Mouse (Mus musculus) T-helper 2 cell (primary cell): ENCODE results near the gene Endou.

ENCODE experiments used
- in situ Hi-C: fragments of 300-600 bp; cut with MboI, MseI; formaldehyde crosslinking; loops from one replicate; pipeline ENCODE4 v1.15.1; 2025; ENCODE audit warnings: high pct_unique_total_duplicates

Endou gene

DNA sequence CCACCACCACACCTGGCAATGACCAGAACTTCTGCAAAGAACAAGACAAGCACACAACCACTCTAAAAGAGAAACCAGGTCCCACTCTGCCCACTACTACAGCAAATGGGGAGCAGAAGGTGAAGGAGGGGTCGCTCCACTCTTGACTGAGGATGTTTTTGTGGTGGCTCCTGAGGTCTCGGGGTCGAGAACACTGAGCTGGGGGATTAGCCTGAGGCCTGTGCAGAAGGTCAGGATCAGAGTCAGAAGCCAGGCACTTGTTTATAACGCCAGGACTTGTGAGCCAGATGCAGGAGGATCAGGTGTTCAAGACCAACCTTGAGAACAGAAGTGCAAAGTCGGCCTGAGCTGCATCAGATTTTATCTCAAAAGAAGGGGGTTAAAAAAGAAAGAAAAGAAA is 3.6 kb downstream of the Endou start:
- in situ Hi-C loops = no loop called here

DNA sequence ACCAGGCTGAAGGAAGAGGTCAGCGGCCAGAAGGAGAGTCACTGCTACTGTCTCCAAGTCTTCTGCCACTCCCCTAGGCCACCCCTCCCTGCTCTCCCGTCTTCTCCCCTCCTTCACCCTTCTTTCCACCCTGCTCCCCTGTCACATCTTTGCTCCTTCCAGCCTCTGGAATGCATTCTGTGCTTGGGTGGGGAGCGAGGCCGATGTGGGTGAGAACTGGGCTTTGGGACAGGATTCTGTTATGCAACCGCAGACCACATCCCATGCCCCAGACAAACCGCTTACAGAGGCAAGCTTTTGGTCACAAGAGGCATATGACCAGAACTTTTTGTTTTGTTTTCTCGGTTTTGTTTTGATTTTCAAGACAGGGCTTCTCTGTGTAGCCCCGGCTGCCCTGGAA is 4.1 kb downstream of the Endou start:
- in situ Hi-C loops = no loop called here

DNA sequence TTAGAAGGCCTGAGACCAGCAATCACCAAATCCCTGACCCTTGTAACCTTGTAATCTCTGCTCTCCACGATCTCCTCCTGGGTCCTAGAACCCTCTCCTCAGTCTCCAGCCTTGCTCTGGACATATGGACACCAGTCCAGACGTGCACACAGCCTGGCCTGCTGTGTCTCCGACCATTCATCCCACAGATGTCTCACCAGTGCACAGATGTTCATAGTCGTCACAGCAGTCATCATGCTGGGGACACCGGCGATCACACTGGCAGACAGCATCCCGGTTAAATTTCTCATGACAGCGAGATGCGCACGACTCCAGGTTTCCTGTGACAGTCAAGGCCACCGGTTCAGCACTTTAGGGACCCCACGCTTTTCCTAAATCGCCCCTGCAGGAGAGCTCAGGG is 4.8 kb downstream of the Endou start:
- in situ Hi-C loops = no loop called here

DNA sequence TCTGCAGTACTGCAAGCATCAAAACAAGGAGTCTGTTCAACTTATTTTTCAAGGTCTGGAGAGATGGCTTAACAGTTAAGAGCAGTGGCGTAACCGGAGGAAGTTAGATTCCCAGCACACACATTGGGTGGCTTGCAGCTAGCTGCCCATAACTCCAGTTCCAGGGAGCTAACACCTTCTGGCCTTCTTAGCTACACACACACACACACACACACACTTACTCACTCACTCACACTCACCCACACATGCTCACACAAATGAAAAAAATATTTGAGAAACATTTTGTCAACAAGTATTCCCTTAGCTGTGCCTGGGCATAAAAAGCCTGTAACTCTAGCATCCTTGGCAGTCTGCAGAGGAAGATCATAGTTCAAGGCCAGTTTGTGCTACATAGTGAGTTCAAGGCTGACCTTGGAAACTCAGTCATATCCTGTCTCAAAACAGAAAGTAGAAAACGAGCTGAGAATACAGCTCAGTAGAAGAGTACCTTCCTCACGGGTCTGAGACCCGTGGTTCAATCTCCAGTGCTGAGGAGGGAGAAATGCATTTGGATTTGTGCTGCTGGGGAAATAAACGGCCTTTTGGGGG is 5.8 kb downstream of the Endou start:
- in situ Hi-C loops = no loop called here

DNA sequence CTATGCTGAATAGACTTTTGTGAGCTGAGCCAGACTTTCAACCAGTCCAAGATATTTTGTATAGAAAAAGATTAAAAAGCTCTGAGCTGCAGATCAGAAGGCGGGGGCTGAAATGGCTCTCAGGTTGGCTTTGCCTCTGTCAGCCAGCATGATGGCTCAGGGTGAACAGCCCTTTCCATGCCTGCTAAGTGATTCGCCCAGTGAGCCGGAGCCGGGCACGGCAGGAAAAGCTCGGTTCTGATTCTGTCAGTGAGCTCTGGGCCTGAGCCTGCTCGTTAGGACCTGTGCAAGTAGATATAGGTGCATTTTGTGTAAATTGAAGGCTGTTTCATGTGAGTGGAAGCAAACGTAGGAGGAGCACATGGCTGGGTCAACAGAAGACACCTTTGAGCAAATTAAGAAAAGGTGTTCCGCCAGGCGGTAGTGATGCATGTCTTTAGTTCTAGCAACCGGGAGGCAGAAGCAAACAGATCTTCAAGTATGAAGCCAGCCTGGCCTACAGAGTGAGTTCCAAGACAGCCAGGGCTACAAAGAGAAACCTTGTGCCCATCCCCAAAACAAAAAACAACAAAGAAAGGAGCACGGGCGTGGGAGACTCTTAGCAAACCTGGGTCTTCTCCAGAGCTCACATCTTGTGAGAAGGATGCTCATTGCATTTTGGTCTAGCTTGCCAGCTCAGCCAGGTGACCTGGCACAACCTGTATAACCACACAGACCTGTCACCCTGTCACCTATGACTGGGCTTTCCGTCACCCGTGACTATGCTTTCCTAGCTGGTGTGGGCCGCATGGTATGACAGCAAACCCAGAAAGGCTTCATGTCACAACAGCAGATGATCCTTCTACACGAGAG is 6.6 kb downstream of the Endou start:
- in situ Hi-C loops = no loop called here

DNA sequence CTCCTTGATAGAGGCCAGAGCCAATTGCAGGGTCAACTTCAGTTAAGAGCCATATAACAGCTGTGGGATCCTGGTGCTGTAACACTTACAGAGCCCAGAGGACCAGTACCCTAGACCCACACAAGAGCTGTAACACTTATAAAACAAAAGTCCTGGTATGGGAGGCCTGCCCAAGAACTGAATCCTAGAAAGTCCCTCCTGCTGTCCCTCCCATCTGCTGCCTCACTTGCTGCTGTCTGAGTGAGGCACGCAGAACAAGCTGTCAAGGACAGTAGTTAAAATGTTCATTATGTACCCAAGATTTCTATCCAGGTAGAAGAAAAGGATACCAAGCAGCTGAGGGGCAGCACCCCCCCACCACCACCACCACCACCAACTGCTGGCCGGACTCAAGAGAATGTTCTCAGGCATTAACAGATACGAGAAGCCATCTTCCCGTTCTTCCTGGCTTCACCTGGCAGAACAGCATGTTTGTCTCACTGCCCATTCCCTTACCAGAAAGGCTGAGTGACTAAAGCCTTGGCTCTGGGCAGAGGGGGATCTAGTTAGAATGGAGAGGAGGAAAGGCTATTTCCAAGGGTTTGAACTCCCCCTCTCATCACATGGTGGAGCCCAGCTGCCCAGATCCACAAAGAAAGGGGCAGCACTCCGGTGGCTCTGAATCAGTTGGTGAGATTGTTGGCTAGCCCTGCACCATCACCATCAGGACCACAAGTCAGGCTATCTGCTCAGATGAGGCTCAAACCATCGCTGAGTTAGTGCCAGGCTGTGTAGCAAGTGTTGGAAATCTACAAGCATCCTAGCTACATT is 7.4 kb downstream of the Endou start:
- in situ Hi-C loops = no loop called here

DNA sequence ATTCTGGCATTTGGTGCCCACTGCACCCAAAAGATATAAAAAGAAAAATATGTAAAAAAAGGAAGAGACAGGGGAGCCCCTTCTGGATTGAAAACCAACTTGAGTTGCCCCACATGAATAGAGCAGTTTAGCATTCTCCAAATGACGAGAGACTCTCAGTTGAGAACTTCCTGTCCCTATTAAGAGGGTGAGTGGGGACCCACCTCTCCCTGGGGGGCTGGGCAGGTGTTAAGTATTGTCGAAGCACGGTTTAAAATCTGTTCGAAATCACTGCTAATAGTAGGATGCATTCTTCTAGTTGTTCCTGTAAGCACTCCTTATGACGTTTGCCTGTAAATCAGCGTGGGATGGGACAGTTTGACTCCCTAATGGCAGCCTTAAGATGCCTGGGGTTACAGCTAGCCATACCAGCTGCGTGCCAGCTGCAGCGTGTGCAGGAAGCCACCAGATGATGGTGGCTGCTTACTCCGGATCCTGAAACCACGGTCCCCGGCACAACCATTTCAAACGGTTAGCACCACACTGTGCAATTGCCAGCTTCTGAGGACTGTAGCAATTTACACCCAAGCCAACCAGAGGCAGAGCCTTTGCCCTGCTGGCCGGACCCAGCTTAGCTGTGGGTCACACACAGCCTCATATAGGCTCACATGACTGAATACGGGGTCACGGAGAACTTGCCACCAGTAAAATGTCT is 10.0 kb downstream of the Endou start:
- in situ Hi-C loops = no loop called here

DNA sequence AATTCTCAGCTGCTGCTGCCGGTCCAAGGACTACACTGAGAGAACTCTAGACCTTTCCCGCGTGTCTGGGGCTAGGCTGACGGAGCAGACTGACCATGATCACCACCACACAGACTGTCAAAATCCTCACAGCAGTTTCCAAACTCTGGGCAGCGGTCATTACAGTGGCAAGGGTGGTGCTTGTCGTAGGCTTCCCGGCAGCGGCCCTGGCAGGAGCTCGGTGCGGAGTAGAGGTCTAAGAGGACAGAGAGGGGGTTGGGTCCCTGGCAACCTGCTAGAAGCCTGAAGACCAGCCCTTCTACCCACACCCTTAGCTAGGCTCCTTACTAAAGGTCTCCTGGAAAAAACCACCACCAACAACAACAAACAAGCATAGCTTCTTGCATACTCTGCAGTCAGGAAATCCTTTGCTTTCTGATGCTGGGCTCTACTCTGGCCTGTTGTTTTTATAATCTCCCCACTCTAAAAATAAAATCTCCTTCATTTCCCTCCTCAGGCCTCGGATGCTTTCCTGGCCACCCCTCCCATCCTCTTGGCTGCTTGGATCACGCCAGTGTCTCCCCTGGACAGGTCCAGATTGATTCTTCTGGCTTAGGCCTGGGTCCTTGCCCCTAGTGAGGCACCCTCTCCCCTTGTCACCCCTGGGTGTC is 11.0 kb downstream of the Endou start:
- in situ Hi-C loops = no loop called here

DNA sequence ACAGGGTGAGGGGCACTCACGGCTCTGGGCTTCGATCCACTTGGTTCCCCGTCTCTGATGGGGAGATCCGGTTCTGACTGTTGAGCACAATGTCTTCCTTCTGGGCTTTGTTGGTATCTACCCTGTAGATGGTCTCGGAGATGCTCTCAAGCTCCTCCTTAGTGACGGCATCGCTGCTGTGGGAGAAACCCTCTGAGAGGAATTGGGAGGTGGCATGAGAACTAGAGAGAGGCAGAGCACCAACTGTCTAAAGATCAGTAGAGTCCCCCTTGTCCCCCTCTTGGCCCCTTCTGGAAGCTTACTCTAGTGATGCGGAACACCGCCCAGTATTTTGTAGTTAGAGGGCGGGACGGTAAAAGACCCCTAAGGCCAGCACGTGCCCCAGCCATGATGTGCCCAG is 11.6 kb downstream of the Endou start:
- in situ Hi-C loops = loop anchor here (5.0 to 10.0 kb wide), 3 partner anchors 73 to 235 kb away; no protein-coding TSS in a partner anchor

DNA sequence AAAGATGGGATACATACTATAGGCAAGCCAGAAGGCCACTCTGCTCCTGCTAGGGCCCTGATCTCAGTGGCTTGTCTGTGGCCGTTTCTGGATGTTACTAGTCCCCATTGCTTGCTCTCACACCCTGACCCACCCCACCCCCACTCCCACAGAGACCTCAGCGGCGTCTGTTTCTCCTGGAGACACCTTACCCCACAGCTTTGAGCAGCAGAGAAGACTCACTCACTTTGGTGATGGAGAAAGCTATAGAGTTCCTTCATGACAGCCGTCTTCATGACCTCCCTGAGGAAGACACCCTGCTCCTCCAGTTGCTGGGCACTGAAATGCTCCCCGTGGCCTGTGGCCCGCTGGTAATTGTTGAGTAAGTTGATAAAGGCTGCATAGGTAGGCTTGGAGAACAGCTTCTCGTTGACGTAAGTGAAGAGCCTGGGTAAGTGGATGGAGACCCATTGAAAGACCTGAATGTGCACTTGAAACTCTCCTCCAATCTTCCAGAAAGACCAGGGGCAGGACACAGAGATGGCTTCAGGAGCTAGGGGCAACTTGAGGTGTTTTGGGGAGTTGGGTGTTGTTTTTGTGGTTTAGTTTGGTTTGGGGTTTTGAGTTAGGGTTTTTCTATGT is 12.5 kb downstream of the Endou start:
- in situ Hi-C loops = loop anchor here (5.0 to 10.0 kb wide), 3 partner anchors 74 to 236 kb away; no protein-coding TSS in a partner anchor

DNA sequence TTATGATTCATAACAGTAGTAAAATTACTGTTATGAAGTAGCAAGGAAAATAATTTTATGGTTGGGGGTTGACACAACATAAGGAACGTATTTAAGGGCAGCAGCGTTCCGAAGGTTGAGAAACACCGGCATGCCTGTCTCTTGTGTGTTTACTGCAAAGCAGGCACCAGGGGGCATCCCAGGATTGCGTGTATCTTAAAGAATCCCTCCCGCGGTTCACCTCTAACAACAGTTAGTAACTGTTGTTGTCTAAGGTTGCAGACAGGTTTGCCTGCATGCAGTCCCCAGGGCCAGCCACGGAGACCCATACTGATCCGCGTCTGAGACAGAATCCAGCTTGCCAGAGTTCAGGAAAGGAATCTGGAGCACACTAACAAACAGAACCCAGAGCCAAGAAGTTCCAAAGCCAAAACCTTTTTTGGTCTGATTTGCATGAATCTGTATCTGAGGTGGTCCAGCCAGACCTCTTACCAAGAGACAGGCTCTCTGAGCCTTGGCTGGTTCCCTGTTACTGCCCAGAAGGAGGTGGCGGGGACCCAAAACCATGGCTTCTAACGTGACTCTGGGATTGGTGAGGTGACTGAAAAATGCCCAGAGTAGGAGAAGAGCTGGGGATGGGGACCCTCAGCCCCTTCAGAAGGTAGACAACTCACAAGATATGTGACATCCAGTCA is 13.1 kb downstream of the Endou start:
- in situ Hi-C loops = loop anchor here (5.0 to 10.0 kb wide), 3 partner anchors 74 to 237 kb away; no protein-coding TSS in a partner anchor

DNA sequence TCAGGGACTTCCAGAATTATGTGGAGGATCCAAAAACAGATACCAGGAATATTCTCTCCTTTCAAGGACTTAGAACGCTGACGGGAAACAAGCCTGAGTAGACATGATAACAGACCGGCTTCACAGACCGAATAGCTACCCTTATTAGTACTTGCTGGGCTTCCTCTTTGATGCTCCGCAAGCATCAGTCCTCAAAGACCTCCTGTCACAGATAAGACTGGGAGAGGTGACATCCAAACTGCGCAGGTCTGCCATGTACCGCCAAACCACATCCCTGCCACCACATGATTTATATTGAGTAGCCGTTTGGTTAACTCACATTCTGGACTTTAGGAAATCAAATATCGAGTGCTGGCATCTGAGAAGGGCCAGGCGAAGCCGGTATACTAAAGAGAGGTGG is 14.4 kb downstream of the Endou start:
- in situ Hi-C loops = loop anchor here (5.0 to 10.0 kb wide), 3 partner anchors 76 to 238 kb away; no protein-coding TSS in a partner anchor

DNA sequence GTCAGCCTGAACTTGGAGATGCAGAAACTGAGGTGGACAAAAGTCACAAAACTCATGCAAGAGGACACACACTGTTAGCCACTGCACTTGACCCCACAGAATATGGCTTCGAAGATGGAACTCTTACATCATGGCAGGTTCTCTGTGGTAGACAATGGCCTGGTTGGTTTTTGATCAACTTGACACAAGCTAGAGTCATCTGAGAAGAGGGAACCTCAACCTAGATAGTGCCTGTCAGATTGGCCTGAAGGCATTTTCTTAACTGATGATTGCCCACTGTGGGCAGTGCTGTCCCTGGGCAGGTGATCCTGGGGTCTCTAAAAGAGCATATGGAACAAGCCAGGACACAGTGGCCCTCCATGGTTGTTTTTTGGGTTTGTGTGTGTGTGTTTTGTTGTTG is 15.4 kb downstream of the Endou start:
- in situ Hi-C loops = loop anchor here (5.0 to 10.0 kb wide), 3 partner anchors 77 to 239 kb away; no protein-coding TSS in a partner anchor

DNA sequence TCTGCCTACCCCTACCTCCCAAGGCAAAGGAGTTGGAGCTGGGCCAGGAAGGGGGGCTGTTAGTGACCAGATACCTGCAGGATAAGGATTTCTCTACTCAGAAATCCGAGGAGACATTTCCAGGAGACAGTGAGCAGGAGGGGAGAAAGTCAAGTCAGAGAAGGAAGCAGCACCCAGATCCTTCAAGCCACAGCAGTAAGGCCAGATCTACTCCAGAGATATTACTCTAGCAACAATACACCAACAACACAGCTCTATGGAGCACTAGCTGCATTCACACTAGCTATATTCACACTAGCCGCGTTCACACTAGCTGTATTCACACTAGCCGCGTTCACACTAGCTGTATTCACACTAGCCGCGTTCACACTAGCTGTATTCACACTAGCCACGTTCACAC is 16.1 kb downstream of the Endou start:
- in situ Hi-C loops = loop anchor here (5.0 to 10.0 kb wide), 3 partner anchors 77 to 240 kb away; no protein-coding TSS in a partner anchor

DNA sequence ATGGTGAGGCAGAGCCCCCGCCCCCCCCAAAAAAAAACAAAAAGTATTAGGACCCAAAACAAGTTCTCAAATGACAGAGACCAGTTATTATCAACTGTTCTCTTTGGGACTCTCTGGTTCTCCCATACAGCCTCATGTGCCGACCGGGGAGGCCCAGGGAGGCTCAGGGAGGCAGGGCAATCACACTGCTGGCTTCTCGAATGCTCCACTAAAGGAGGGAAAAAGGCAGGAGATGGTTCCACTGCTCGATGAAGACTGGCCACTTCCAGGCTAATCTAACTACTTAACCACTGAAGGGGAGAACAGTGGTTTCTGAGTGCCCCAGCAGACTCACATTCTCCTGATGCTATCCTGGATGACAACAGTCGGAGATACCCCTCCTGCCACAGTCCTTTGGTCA is 18.6 kb downstream of the Endou start:
- in situ Hi-C loops = loop anchor here (10.0 kb wide), 1 partner anchor 242 kb away; no protein-coding TSS in a partner anchor

DNA sequence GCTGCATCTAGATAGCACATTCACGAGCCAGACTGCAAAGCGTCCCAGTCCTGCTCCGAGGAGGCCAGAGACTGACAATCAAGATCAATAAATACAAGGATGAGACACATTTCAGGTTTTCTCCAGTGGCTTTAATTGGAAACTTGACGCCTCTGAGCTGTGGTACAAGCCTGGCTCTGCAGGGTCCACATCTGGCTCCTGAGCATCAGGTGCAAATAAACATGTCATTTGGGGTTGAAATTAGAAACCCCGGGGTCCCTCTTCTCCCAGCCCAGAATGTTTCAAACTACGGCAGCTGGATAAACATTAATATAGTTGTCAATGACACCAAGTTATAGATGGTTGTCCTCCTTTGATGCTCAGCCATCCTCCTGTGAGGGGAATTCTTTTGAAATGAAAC is 20.2 kb downstream of the Endou start:
- in situ Hi-C loops = loop anchor here (10.0 kb wide), 1 partner anchor 244 kb away; no protein-coding TSS in a partner anchor

DNA sequence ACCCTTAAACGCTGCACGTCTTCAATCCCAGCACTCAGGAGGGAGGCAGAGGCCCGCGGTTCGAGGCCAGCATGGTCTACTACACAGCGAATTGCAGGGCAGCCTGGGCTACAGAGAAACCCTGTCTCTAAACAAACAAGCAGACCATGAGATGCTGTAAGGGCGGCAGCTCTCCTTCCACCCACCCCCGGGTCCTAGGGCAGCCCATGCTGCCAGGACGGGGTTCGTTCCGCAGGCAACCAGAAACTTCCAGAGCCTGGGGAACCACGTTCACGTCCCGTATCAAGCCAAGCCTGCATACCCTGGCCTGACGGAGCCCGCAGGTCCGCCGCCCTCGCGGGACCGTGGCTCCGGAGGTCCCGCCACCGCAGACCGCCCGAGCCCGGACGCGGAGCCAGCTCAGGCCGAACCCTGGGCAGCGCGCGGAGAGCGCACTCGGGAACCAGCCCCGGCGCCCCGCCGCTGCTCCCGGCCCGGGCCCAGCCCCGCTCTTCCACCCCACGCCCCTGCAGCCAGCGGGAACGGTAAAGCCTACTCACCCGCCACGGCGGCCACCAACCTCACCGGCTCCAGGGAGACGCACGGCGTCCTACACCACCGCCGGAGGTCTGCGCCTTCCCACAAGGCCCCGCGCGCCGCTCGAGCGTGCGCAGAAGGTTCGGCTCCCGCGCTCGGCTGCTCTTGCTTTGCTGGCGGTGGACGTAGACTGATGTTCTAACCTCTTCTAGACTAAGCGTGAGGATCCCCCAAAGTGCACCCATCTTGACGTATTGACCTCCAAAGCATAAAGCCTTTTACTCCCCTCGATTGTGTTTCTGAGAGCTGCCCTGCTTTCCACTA is 25.7 kb downstream of the Endou start, which contains the start of gene Rpap3:
Rpap3 (minus strand) TSS at position 615 of the 840 bp plus-strand sequence.
- in situ Hi-C loops = no loop called here

DNA sequence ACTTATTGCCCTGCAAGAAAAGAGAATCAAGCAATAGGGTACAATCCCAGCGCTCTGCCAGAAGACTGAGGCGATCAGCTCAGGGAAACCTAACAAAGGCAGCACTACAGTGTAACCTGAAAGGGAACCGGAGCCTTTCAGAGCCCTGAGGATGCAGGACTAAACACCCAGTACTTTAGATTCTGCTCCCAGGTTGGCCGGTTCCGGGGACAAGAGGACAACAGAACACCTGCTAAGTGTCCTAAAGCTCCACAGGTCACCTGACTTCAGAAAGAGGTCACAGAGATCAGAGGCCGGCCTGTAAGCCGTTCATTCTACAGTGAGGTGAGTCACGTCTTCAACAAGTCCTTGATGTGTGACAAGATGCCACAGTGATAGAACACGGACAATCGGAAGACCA is 34.5 kb downstream of the Endou start:
- in situ Hi-C loops = no loop called here

DNA sequence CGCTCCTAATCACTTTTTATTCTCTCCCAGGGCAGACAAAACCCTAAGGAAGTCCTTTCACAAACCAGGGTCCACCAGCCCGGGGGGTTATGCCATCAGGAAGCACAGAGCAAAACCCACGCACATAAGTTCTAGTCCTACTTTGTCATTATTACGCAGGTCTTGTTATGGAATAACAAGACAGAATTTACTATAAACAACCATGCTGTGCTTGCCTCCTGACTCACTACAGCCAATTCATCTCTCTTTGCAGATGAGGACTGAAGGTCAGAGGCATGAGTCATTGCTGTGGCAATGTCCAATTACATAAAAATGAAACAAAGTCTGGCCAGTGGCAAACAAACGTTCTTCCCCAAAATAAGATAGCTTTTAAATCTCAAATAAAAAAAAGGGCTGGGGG is 37.7 kb downstream of the Endou start:
- in situ Hi-C loops = no loop called here
